Mouse (Mus musculus): Measurements from ENCODE around the gene Usp24. TPM values are rescaled to one million over a fixed set of nuclear protein-coding genes. Genes with fewer than 3 reads are reported as not detected.

Usp24 gene
- 10 to 100 TPM; 50.5 to 52.6 TPM for total RNA-seq (2021)
- long read RNA-seq, experiment 1, partial matches to known transcripts = 18 of 20 reads
- long read RNA-seq, experiment 1, other reads (novel, unspliced or antisense) = 2 of 20 reads
- long read RNA-seq, experiment 2, full-length matches to known transcripts = 1 of 23 reads
- long read RNA-seq, experiment 2, partial matches to known transcripts = 18 of 23 reads
- long read RNA-seq, experiment 2, other reads (novel, unspliced or antisense) = 4 of 23 reads

DNA sequence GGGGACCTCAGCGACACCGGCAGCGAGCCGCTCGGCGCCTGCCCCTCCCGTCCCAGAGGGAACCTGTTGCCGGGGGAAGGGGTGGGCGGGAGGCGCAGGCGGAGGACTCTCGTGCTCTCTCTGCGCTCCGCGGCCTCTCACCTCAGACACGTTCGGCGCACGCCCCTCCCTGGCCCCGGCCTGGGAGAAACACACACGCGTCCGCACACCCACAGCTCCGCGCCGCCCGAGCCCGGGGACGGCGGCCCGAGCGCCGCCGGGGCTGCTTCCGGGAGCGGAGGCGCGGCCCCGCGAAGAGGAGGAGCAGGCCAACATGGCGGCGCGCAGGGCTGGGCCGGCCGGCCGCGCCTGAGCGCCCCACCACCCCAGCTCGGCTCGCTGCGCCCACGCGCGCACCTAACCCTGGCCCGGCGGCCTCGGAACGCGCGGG lies at the start of gene Usp24:
Gene Usp24 (plus strand): TSS at position 293 of the 430 bp plus-strand sequence.
- peak in 1 of 2 experiments; percentile 56 for DNase-seq
- intact Hi-C loops (cut with DNase I) = loop anchor here (5.0 kb wide), 1 partner anchor 54 kb away; no protein-coding TSS in a partner anchor

DNA sequence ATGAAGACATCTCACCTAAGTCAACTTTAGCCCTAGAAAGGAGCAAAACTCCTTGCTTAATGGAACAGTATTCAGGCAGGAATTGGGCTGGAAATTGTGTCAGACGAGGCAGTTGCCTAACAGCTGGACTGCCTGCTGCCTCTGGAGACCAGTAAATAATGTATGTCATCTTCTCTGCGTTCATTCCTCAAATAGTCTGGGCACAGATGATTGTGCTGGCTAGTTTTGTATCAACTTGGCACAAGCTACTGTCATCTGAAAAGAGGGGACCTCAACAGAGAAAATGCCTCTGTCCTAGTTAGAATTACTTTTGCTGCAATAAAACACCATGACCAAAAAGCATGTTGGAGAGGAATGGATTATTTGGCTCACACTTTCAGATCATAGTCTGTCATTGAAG lies 39.1 kb upstream of the Usp24 start:
- intact Hi-C loops (cut with DNase I) = no loop called here
- no peak for DNase-seq

DNA sequence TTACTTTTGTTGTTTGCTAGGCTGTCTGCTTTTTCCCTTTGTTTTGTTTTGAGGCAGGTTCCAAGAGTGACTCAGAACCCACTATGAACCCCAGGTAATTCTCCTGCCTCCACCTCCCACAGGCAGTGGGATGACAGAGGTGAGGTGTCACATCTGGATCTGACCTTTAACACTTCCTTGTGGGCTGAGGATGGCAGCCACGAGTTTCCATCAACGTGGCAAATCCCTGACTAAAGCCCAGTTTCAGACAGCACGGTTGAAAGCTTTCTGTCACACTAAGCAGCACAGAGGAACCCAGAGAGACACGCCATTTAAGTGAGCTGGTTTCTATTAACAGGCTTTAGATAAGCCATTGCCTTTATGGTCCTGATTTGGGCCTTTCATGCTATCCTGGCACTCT lies 36.8 kb upstream of the Usp24 start:
- intact Hi-C loops (cut with DNase I) = no loop called here
- no peak for DNase-seq

- DNase-seq = no peak
- intact Hi-C loops (cut with DNase I) = no loop called here
Observed at GRCm38 (mm10) chr4:106281128-106281491, 34.9 kb upstream of the Usp24 start.

- intact Hi-C loops (cut with DNase I) = no loop called here
- no peak for DNase-seq
Observed at GRCm38 (mm10) chr4:106281492-106282122, 34.4 kb upstream of the Usp24 start.

GRCm38 (mm10) chr4:106282123-106282510 lies 33.9 kb upstream of the Usp24 start:
- intact Hi-C loops (cut with DNase I) = no loop called here
- no peak for DNase-seq

DNA sequence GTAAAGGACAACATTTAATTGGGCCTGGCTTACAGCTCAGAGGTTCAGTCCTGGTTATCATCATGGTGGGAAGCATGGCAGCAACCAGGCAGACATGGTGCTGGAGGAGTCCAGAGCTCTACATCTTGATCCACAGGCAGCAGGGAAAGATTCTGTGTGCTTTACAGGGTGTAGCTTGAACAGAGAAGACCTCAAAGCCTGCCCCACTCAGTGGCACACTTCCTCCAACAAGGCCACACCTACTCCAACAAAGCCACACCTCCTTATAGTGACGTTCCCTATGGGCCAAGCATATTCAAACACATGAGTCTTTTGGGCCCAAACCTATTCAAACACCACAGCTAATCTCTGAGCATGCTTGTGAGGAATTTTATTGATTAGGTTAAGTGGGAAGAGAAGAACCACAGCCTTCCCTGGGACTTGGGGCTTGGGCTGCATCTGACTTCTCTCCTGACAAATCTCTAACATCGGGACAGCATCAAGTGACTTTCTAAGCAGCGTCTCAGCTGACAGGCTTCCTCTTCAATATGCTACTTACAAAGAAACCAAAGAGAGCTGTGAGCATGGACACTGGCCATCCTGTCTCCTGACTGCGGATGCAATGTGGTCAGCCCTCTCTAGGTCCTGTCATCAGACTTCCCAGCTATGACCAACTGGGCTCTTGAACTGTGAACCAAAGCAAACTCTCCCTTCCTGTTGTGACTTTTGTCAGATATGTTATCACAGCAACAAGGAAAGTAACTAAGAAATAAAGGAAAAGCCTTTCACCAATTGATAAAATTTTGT lies 28.9 kb upstream of the Usp24 start:
- intact Hi-C loops (cut with DNase I) = no loop called here
- DNase-seq = no peak

GRCm38 (mm10) chr4:106290201-106290600 lies 25.8 kb upstream of the Usp24 start:
- DNase-seq = no peak
- intact Hi-C loops (cut with DNase I) = no loop called here

DNA sequence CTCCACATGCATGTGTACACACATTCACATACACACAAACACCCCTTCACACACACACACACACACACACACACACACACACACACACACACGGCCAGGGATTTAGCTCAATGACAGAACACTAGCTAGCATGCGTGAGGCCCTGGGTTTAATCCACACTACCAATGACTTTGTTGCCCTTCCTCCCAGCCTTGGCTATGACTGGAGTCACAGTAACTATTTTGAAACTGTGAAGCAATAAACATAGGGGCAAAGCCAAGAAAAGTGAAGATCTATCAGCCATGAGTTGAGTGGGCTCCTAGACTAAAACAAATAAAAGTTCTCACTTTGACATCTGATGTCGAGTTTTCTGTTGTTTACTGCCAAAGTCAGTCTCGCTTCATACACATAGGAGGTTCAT lies 23.2 kb upstream of the Usp24 start:
- no peak for DNase-seq
- intact Hi-C loops (cut with DNase I) = no loop called here

- intact Hi-C loops (cut with DNase I) = no loop called here
- DNase-seq = no peak
Observed at GRCm38 (mm10) chr4:106293378-106294090, 22.5 kb upstream of the Usp24 start.

GRCm38 (mm10) chr4:106295696-106296095 lies 20.3 kb upstream of the Usp24 start:
- intact Hi-C loops (cut with DNase I) = no loop called here
- DNase-seq = no peak

- DNase-seq = no peak
Observed at GRCm38 (mm10) chr4:106296412-106297086, 19.5 kb upstream of the Usp24 start.

DNA sequence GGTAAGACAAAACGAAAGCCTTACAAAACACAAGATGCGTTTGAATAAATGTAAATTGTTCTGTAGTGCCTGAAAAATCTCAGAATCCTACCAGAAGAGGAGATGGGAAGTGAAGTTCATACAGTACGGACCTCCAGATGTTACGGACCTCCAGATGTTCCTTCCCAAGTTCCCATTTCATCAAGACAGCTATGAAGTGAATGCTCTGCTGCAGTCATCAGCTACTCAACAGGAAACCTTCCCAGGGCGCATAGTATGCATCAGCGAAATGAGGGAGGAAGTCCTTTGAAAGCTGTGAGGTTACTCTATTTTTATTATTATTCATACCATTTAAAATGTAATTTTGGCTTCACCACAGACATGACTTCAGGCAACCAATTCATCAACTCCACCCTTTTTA lies 14.7 kb upstream of the Usp24 start:
- intact Hi-C loops (cut with DNase I) = no loop called here
- no peak for DNase-seq

More at GRCm38 (mm10) chr4:106296412-106297086, 19.5 kb upstream of the Usp24 start:
- intact Hi-C loops (cut with DNase I) = no loop called here

GRCm38 (mm10) chr4:106308090-106308489 lies 7.9 kb upstream of the Usp24 start:
- intact Hi-C loops (cut with DNase I) = no loop called here
- DNase-seq = no peak

DNA sequence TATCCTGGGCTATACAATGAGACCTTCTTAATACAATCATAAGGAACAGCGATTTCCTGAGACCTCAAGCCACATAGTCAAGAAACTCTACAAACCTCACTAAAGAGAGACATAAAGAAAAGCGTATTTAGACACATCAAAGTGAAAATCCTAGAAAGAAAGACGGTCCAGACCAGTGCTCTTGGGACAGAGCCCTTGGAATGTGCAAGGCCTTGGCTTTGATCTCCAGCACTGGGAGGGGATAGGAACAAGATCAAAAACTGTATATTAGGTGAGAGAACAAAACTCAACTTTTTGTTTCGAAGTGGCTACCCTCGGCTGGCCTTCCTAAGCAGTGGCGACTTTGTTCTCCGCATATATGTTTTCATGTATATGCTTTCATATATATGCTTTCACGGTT lies 3.4 kb upstream of the Usp24 start:
- no peak for DNase-seq
- intact Hi-C loops (cut with DNase I) = loop anchor here (5.0 kb wide), 1 partner anchor 65 kb away; no protein-coding TSS in a partner anchor

GRCm38 (mm10) chr4:106313070-106313469 lies 2.9 kb upstream of the Usp24 start:
- no peak for DNase-seq
- intact Hi-C loops (cut with DNase I) = loop anchor here (5.0 kb wide), 1 partner anchor 66 kb away; no protein-coding TSS in a partner anchor

GRCm38 (mm10) chr4:106313874-106314273 lies 2.1 kb upstream of the Usp24 start:
- no peak for DNase-seq
- intact Hi-C loops (cut with DNase I) = loop anchor here (5.0 kb wide), 1 partner anchor 67 kb away; no protein-coding TSS in a partner anchor

DNA sequence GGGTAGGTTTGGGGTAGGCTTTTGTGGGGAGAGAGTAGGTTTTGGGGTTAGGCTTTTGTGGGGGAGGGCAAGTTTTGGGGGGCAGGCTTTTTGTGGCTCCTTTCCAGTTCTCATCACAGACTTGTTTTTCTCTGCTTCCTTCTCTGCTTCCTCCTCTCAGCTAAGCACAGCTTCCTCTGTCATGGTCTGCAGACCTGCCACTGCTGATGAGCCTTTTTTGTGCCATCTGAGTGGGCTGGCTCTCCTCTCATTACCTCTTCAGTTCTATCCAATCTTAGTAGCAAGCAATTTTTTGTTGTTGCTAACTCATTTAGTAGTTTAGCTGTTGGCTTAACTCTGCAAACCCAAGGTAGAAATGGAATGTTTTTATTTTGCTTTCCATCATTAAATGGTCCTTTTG lies 1.7 kb upstream of the Usp24 start:
- no peak for DNase-seq
- intact Hi-C loops (cut with DNase I) = loop anchor here (5.0 kb wide), 1 partner anchor 67 kb away; no protein-coding TSS in a partner anchor

GRCm38 (mm10) chr4:106316351-106317178 lies 552 bp downstream of the Usp24 start:
- intact Hi-C loops (cut with DNase I) = loop anchor here (5.0 kb wide), 1 partner anchor 54 kb away; no protein-coding TSS in a partner anchor
- DNase-seq = peak; percentile 30 to 67

Measured in gastrocnemius, postnatal 36 days (tissue).